Mouse (Mus musculus) small intestine, adult 2 months (tissue): ENCODE measurements around the gene Itga6.

Experiments
- CTCF ChIP-seq: fragments of 200-500 bp; IDR thresholded peaks from 2 replicates; pipeline ENCODE4 v1.5.1; 2012; ENCODE audit warnings: low read depth, mild to moderate bottlenecking, control low read depth, inconsistent platforms, low read length, moderate library complexity, mixed read lengths; ENCODE audit not compliant: insufficient replicate concordance, insufficient read length; ENCODE audit errors: extremely low read depth
- POLR2A ChIP-seq: fragments of 200-500 bp; IDR thresholded peaks from 2 replicates; pipeline ENCODE4 v1.6.1; 2012; ENCODE audit warnings: low read depth, mild to moderate bottlenecking, control low read depth, inconsistent platforms, low read length, moderate library complexity

GRCm38 (mm10) chr2:71888437-71888836, 143.0 kb downstream of the Itga6 start:
- TF ChIP-seq CTCF (no peak), POLR2A (no peak)
